8 mouse cellular contexts compared by ENCODE assay signal in the genomic region with DNA sequence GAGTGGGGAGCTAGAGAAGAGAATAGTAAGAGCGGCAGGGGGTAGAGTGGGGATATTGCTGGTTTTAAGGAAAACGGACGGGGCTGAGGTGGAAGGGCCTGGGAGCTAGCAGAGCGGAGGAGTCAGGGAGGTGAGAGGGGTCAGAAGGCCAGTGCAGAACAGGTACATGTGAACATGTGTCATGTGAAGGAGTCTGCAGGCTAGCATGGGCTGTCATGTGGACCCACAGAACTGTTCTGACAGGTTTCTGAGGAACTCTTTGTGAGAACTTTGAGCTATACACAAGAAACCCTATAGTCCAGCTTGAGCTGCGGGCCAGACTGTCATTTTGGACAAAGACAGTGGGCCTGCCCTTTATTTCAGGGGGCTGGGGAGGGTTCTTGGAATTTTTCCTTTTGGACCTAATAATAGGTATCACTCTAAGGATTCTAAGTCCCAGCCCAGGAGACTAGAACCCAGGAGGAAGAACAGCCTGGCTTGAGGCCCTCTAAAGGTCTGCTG. TPM values are rescaled to one million over a fixed set of nuclear protein-coding genes. Genes with fewer than 3 reads are reported as not detected.
DNase-seq lines count a peak whose midpoint lies in the region; ATAC-seq and TF ChIP-seq lines count a peak whose summit lies in the region.

A gene (plus strand): TSS at position 451 of the 501 bp plus-strand sequence.

- no peaks in the 10 kb centered on the region for H3K36me3 ChIP-seq in heart, adult 2 months (ENCODE audit: control insufficient read depth, insufficient read depth, low read length)
- peaks cover 26% of the 10 kb centered on the region for H3K36me3 ChIP-seq in E14TG2a.4 (ENCODE audit: insufficient read depth, low read length)
- no peaks in the 10 kb centered on the region for H3K36me3 ChIP-seq in heart, embryonic 15.5 days
- H3K36me3 ChIP-seq in liver, embryonic 16.5 days (ENCODE audit: control insufficient read depth, insufficient read depth): peaks cover 13% of the 10 kb centered on the region

- peak within 1 kb of the TSS; percentile 45 for H3K4me3 ChIP-seq in heart, adult 2 months
- peak within 1 kb of the TSS; percentile 45 for H3K4me3 ChIP-seq in E14TG2a.4 (replicated peaks; ENCODE audit: low read length)
- H3K4me3 ChIP-seq in heart, embryonic 15.5 days: peak within 1 kb of the TSS; percentile 39
- peak within 1 kb of the TSS; percentile 69 for H3K4me3 ChIP-seq in liver, embryonic 16.5 days (ENCODE audit: low read depth, low read length)

- no peaks in the 10 kb centered on the region for H3K9me3 ChIP-seq in E14TG2a.4 (ENCODE audit: low read length)
- H3K9me3 ChIP-seq in heart, embryonic 15.5 days (replicated peaks): no peaks in the 10 kb centered on the region
- no peaks in the 10 kb centered on the region for H3K9me3 ChIP-seq in liver, embryonic 16.5 days (replicated peaks; ENCODE audit: control insufficient read depth, low read length)

- TF ChIP-seq POLR2A in heart, adult 2 months (IDR thresholded peaks at IDR 0.05; ENCODE audit: insufficient read depth, low read depth, low read length): no peak

- H3K4me1 ChIP-seq in heart, adult 2 months (ENCODE audit: control insufficient read depth, insufficient read depth, low read length): peaks cover 8% of the 10 kb centered on the region
- H3K4me1 ChIP-seq in E14TG2a.4 (replicated peaks; ENCODE audit: low read depth, low read length): peaks cover 72% of the 10 kb centered on the region
- peaks cover 25% of the 10 kb centered on the region for H3K4me1 ChIP-seq in heart, embryonic 15.5 days (replicated peaks)
- H3K4me1 ChIP-seq in liver, embryonic 16.5 days (ENCODE audit: control insufficient read depth, low read depth, low read length): peaks cover 32% of the 10 kb centered on the region

- no peak for TF ChIP-seq EP300 in heart, adult 2 months (IDR thresholded peaks at IDR 0.05; ENCODE audit: insufficient read depth, low read depth, low read length)

- H3K79me2 ChIP-seq in heart, adult 2 months (replicated peaks; ENCODE audit: control insufficient read depth, insufficient read depth, low read length): no peaks in the 10 kb centered on the region

- DNase-seq in heart, adult 2 months: no peak
- no peak for DNase-seq in heart, adult 9 months (ENCODE audit: low spot score in 2 of 2)
- no peak for DNase-seq in layer of hippocampus, adult 8-10 months (ENCODE audit: low spot score in 2 of 2)
- DNase-seq in cerebellum, adult 8-10 months: no peak
- DNase-seq in adrenal gland, postnatal 4 days (ENCODE audit: low spot score in 2 of 2): no peak

- 68% methylated on average over 5 of the region's 5 CpGs for WGBS in heart, adult 2 months
- 73% methylated on average over 5 of the region's 5 CpGs for WGBS in heart, embryonic 15.5 days
- 53% methylated on average over 5 of the region's 5 CpGs for WGBS in liver, embryonic 16.5 days (ENCODE audit: insufficient replicate concordance)

- H3K9ac ChIP-seq in heart, adult 2 months (ENCODE audit: low read depth, low read length): peak within 1 kb of the TSS; percentile 57
- H3K9ac ChIP-seq in heart, embryonic 15.5 days: peak within 1 kb of the TSS; percentile 44; the same call in 1 of the 2 replicates
- H3K9ac ChIP-seq in liver, embryonic 16.5 days (ENCODE audit: low read depth, low read length): peak within 1 kb of the TSS; percentile 81

- H3K27me3 ChIP-seq in heart, adult 2 months (ENCODE audit: control insufficient read depth, insufficient read depth, low read length): no peaks in the 10 kb centered on the region
- peaks cover 37% of the 10 kb centered on the region for H3K27me3 ChIP-seq in E14TG2a.4 (ENCODE audit: insufficient read depth, low read length)
- H3K27me3 ChIP-seq in heart, embryonic 15.5 days: no peaks in the 10 kb centered on the region
- H3K27me3 ChIP-seq in liver, embryonic 16.5 days (ENCODE audit: control insufficient read depth, insufficient read depth, low read depth, low read length): no peaks in the 10 kb centered on the region

- intact Hi-C loops in heart, adult 2 months (cut with DNase I): no loop called here

- no peak for TF ChIP-seq CTCF in heart, adult 2 months (IDR thresholded peaks at IDR 0.05)
- no peak for TF ChIP-seq CTCF in E14TG2a.4 (conservative IDR thresholded peaks at IDR 0.05; ENCODE audit: low read length)

- peak within 1 kb of the TSS; percentile 68 for H3K4me2 ChIP-seq in heart, embryonic 15.5 days
- peak within 1 kb of the TSS; percentile 90 for H3K4me2 ChIP-seq in liver, embryonic 16.5 days (ENCODE audit: low read depth, low read length)

- H3K27ac ChIP-seq in heart, adult 2 months: peak within 1 kb of the TSS; percentile 67
- no peak within 1 kb of the TSS for H3K27ac ChIP-seq in heart, embryonic 15.5 days
- peak within 1 kb of the TSS; percentile 94 for H3K27ac ChIP-seq in liver, embryonic 16.5 days (ENCODE audit: low read length)

- ATAC-seq in heart, embryonic 15.5 days (replicated peaks; ENCODE audit: insufficient number of reproducible peaks, insufficient read depth, low FRiP score, low read depth): no peak
- ATAC-seq in liver, embryonic 16.5 days (ENCODE audit: low read depth): no peak

RNA-seq across cellular contexts. Expression of the gene that starts here (rescaled TPM):
- total RNA-seq in heart, adult 2 months (2021): 10 to 100 TPM in 1 of 2 experiments, 1 to 10 TPM in 1; 6.2 to 30.3 TPM
- 15.3 and 88.6 TPM in 2 replicates for polyA plus RNA-seq in heart, adult 2 months (2012; rRNA removed)
- polyA plus RNA-seq in heart, embryonic 15.5 days (2015; fragmentation: Nextera tagmentation; extraction: Ambion mirVana): 12.7 and 18.3 TPM in 2 replicates
- 129 and 138 TPM in 2 replicates for polyA plus RNA-seq in liver, embryonic 16.5 days (2015; fragmentation: Nextera tagmentation; extraction: Ambion mirVana)
- 1 to 10 TPM in 2 of 4 experiments, under 1 TPM in 1, not detected in 1; 0.83 to 1.4 (median 1.0) TPM for total RNA-seq in layer of hippocampus, adult 8-10 months (2022)
- 10 to 100 TPM in 1 of 2 experiments, 1 to 10 TPM in 1; 7.4 to 13.7 TPM for total RNA-seq in adrenal gland, postnatal 4 days (2021)
